Mouse (Mus musculus): ENCODE results near the gene C330007P06Rik. TPM values are rescaled to one million over a fixed set of nuclear protein-coding genes. Genes with fewer than 3 reads are reported as not detected.

C330007P06Rik gene
- total RNA-seq, 2 experiments from 2014 or later, result 36.6 to 37.7 TPM

DNA sequence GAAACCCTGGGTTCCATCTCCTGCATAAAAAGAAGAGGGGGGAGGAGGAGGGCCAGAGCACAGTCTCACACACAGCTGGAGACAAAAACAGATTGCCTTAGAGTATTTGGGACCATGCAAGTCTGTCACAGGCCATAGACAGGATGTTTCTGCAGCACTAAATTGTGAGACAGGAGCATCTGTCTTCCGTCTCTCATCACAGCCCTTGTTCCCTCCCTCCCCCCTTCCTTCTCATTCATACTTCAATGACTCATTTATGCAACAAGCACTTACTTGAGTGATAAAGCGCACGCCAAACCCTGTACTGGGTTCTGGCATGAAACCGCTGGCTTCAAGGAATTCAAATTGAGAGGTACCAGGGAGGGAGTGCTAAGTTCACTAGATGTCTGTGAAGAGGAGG, 42.3 kb downstream of the C330007P06Rik start:
- no peak for DNase-seq (ENCODE audit: extremely low spot score in 1 of 2, low spot score in 2 of 2)
- TF ChIP-seq CTCF (IDR thresholded peaks at IDR 0.05), result no peak
- intact Hi-C loops (cut with DNase I), result loop anchor here (5.0 to 10.0 kb wide), 3 partner anchors 71 to 327 kb away; partner anchors contain the start of gene Nkrf
- no peak overlapping the region for H3K4me3 ChIP-seq
- H3K27ac ChIP-seq, result no peak overlapping the region

GRCm38 (mm10) chrX:36830271-36830670, 43.6 kb downstream of the C330007P06Rik start:
- Histone ChIP-seq H3K4me3 (no peak overlapping the region), H3K27ac (no peak overlapping the region)
- peak; percentile 19 for TF ChIP-seq CTCF (IDR thresholded peaks at IDR 0.05)
- intact Hi-C loops (cut with DNase I), result loop anchor here (5.0 to 10.0 kb wide), 3 partner anchors 72 to 325 kb away; partner anchors contain the start of gene Nkrf
- no peak for DNase-seq (ENCODE audit: extremely low spot score in 1 of 2, low spot score in 2 of 2)

DNA sequence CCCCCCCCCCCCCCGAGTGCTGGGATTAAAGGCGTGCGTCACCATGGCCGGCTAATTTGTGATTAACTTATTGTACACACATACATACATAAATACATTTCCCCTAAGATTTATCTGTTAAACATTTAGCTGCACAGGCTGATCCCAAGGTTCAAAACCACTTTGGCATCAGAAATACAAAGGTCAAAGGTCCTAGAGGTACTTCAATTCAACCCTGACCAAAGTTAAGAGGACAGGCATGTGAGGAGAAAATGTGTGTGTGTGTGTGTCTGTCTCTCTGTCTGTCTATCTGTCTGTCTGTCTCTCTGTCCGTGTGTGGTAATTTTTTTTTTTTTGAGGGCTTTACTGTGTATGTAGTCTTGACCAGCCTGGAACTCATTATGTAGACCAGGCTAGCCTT, 47.0 kb downstream of the C330007P06Rik start:
- Histone ChIP-seq H3K4me3 (no peak overlapping the region), H3K27ac (no peak overlapping the region)
- DNase-seq (ENCODE audit: extremely low spot score in 1 of 2, low spot score in 2 of 2), result no peak
- intact Hi-C loops (cut with DNase I), result no loop called here
- TF ChIP-seq CTCF (IDR thresholded peaks at IDR 0.05), result no peak

DNA sequence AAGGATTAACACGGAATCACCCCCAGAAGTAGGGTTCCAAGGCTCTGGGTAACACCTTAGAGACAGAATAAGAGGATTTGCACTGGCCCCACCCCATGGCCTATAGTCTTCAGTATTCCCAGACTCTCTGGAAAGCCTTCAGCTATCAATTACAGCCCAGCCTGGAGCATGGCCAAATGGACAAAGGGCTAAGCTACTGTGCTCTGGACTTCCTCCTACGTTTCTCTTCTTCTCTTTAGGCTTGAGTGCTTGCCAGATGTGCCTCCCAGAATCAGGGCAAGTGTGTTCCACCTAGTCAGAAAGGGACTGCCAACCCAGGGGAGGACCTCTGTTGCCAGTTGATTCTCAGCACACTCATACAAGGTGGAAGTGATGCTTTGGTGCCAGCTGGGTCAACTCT, 48.9 kb downstream of the C330007P06Rik start:
- intact Hi-C loops (cut with DNase I), result no loop called here
- Histone ChIP-seq H3K4me3 (no peak overlapping the region), H3K27ac (no peak overlapping the region)
- no peak for DNase-seq (ENCODE audit: extremely low spot score in 1 of 2, low spot score in 2 of 2)
- TF ChIP-seq CTCF (IDR thresholded peaks at IDR 0.05), result no peak

GRCm38 (mm10) chrX:36823932-36824711, 49.8 kb downstream of the C330007P06Rik start:
- no peak for DNase-seq (ENCODE audit: extremely low spot score in 1 of 2, low spot score in 2 of 2)
- intact Hi-C loops (cut with DNase I), result no loop called here
- TF ChIP-seq CTCF (IDR thresholded peaks at IDR 0.05), result no peak
- no peak overlapping the region for H3K4me3 ChIP-seq
- no peak overlapping the region for H3K27ac ChIP-seq

DNA sequence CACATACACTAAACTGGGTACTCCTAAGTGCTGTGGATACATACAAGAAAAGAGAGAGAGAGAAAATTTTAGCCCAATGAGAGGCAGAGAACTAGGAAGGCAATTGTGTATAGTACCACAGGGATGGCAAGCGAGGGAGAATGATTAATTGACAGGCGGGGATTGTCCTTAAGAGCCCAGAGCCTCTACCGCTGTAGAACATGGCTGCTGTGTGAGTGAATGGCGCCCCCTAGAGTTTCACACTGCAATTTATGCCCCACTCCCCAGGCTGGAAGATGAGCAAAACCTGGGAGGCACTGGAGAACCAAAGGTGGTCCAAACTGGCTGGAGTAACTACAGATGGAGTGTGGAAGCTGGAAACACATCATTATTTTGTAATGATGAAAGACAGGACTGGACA, 53.7 kb downstream of the C330007P06Rik start:
- Histone ChIP-seq H3K27ac (no peak overlapping the region), H3K4me3 (no peak overlapping the region)
- peak in 1 of 2 experiments; percentile 24 for DNase-seq (ENCODE audit: extremely low spot score in 1 of 2, low spot score in 2 of 2)
- TF ChIP-seq CTCF (IDR thresholded peaks at IDR 0.05), result peak; percentile 60
- intact Hi-C loops (cut with DNase I), result loop anchor here (2.0 kb wide), 1 partner anchor 59 kb away; no protein-coding TSS in a partner anchor

- intact Hi-C loops (cut with DNase I), result no loop called here
- no peak overlapping the region for H3K27ac ChIP-seq
- no peak for DNase-seq (ENCODE audit: extremely low spot score in 1 of 2, low spot score in 2 of 2)
- H3K4me3 ChIP-seq, result no peak overlapping the region
- no peak for TF ChIP-seq CTCF (IDR thresholded peaks at IDR 0.05)
Observed at GRCm38 (mm10) chrX:36819575-36819974, 54.3 kb downstream of the C330007P06Rik start.

- intact Hi-C loops (cut with DNase I), result no loop called here
- H3K4me3 ChIP-seq, result no peak overlapping the region
- no peak overlapping the region for H3K27ac ChIP-seq
Observed at GRCm38 (mm10) chrX:36816953-36817441, 56.9 kb downstream of the C330007P06Rik start.

GRCm38 (mm10) chrX:36816368-36816899, 57.5 kb downstream of the C330007P06Rik start:
- DNase-seq (ENCODE audit: extremely low spot score in 1 of 2, low spot score in 2 of 2), result no peak
- Histone ChIP-seq H3K27ac (no peak overlapping the region), H3K4me3 (no peak overlapping the region)
- intact Hi-C loops (cut with DNase I), result no loop called here
- no peak for TF ChIP-seq CTCF (IDR thresholded peaks at IDR 0.05)

More at GRCm38 (mm10) chrX:36816953-36817441, 56.9 kb downstream of the C330007P06Rik start:
- no peak for TF ChIP-seq CTCF (IDR thresholded peaks at IDR 0.05)
- no peak for DNase-seq (ENCODE audit: extremely low spot score in 1 of 2, low spot score in 2 of 2)

- H3K27ac ChIP-seq, result no peak overlapping the region
- intact Hi-C loops (cut with DNase I), result no loop called here
- no peak for TF ChIP-seq CTCF (IDR thresholded peaks at IDR 0.05)
- no peak overlapping the region for H3K4me3 ChIP-seq
- DNase-seq (ENCODE audit: extremely low spot score in 1 of 2, low spot score in 2 of 2), result no peak
Observed at GRCm38 (mm10) chrX:36815439-36815838, 58.5 kb downstream of the C330007P06Rik start.

DNA sequence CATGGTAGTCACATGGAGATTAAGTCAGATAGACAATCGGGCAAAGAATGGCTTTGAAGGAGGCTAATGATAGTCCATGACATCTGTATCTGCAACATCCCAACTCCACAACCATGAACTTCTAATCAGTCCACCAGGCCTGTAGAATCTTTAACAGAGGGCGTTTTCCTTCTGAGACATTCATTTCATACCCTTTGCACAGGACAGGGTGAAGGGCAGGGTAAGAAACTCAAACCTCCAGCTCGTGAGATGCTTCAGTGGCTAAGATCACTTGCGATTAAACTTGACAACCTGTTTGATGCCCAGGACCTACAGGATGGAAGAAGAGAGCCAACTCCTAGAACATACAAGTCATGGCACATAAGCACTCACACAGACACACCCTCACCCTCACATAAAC, 58.9 kb downstream of the C330007P06Rik start:
- no peak for DNase-seq (ENCODE audit: extremely low spot score in 1 of 2, low spot score in 2 of 2)
- TF ChIP-seq CTCF (IDR thresholded peaks at IDR 0.05), result no peak
- Histone ChIP-seq H3K27ac (no peak overlapping the region), H3K4me3 (no peak overlapping the region)
- intact Hi-C loops (cut with DNase I), result no loop called here

DNA sequence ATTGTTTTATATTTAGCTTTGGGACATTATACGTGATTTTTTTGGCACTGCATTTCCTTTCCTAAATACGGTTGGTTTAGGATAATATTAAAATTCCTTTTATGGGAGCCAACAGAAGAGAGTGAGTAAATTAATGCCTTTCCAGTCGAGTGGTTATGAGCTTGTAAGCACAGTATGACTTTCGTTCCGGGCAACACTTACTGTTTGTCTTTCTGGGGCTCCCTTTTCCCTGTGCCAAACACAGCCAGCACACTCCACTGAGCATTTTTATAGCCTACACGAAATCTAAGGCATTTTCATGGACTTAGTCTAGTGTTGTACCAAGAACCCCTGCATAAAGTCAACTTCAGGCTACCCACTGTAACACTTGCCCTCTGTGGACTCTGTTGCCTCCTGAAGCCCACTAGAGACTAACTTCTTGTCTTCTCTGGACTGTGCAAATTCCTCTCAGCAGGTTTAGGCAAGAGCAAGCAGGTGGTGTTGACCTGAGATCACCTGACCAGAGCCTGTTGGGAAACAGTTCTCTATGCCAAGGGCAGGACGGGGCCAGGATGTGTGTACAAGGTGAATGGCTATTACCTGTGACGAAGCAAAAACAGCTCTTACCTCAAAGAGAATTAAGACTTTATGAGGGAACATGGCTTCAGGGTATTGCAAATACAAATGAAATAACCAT, 59.6 kb downstream of the C330007P06Rik start:
- DNase-seq (ENCODE audit: extremely low spot score in 1 of 2, low spot score in 2 of 2), result no peak

More for the DNA sequence above, 59.6 kb downstream of the C330007P06Rik start:
- no peak overlapping the region for H3K27ac ChIP-seq
- no peak for TF ChIP-seq CTCF (IDR thresholded peaks at IDR 0.05)
- H3K4me3 ChIP-seq, result no peak overlapping the region
- intact Hi-C loops (cut with DNase I), result no loop called here
